Mouse (Mus musculus) embryonic stem cell, embryonic (primary cell): Measurements from ENCODE around the gene Naa38.

Source experiments
- CTCF ChIA-PET, 4 experiments: fragments of 300-600 bp in 2 of 4; fragments of 350-600 bp in 2 of 4; sonication (Branson Sonifier 250); formaldehyde crosslinking; loops; one replicate each; lab custom pipeline; 2022; ENCODE audit warnings: inconsistent platforms in 2 of 4; lab: Charles Lee
- POLR2A ChIA-PET, 4 experiments: fragments of 300-600 bp in 2 of 4; fragments of 350-600 bp in 2 of 4; sonication (Branson Sonifier 250); formaldehyde crosslinking; loops; one replicate each; lab custom pipeline; 2022; ENCODE audit warnings: antibody characterized with exemption in 4 of 4, inconsistent platforms in 1 of 4; lab: Charles Lee

The Naa38 gene

DNA sequence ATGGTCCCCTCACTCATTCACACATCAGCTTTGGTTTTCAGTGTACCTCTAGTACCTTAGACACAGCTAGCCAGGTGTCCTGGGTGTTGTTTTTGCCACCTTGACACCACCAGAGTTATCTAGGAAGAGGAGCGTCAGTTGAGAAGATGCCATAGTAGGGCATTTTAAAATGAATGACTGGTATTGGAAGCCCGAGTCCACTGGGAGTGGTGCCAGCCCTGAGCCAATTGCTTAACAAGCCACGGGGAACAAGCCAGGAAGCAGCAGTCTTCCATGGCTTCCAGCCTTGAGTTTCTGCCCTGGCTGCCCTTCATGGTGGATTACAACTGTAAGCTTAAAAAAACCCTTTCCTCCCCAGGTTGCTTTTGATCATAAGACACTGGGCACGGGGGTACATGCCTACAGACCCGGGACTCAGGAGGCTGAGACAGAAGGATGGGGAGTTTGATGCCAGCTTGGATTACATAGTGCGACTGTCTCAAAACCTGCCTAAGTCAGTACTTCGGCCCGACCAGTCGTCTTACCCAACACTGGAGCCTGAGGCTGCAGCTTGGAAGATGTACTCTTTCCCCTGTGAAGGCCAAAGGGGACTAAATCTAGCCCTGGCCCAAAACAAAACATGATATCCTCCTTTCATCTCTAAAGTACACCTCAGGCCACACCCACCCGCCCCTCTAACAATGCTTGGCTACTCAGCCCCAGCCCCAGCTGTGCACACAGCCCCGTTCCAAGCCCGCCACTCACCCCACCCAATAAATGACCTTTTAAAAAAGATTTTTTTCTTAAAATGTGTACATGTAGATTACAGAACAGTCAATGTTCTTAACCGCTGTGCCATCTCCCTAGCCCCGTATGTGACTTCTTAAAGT is 5.5 kb upstream of the Naa38 start:
- POLR2A ChIA-PET, result interaction anchor here in 1 of 4 experiments (0.6 to 1.4 kb wide), 3 partner anchors 43 to 267 kb away, joined by 3 to 4 read pairs (median 4); partner anchors contain the start of genes Cntrob and Trappc1

GRCm38 (mm10) chr11:69390400-69391034 is 4.8 kb upstream of the Naa38 start:
- ChIA-PET CTCF (interaction anchor here in 3 of 4 experiments (0.7 to 1.6 kb wide), 4 partner anchors 72 to 122 kb away, joined by 3 to 9 read pairs (median 3); no protein-coding TSS in a partner anchor), POLR2A (interaction anchor here in 2 of 4 experiments (0.6 to 1.4 kb wide), 4 partner anchors 9 to 130 kb away, joined by 3 to 4 read pairs (median 3); partner anchors contain the start of genes Cntrob (in 1 of the 2) and Trappc1 (in 1 of the 2))

More for the DNA sequence above, 5.5 kb upstream of the Naa38 start:
- CTCF ChIA-PET, result interaction anchor here in 3 of 4 experiments (0.5 to 1.6 kb wide), 6 partner anchors 72 to 224 kb away, joined by 3 to 9 read pairs (median 3); no protein-coding TSS in a partner anchor

- ChIA-PET POLR2A (interaction anchor here (0.6 to 5.0 kb wide), 40 partner anchors 8 to 531 kb away, joined by 3 to 43 read pairs (median 5); partner anchors contain the start of genes Kcnab3 (in 2 of the 4), Trp53 (in 2 of the 4), Wrap53 (in 2 of the 4) and Cntrob (in 1 of the 4)), CTCF (interaction anchor here in 1 of 4 experiments (0.8 to 1.7 kb wide), 4 partner anchors 21 to 185 kb away, joined by 3 to 6 read pairs (median 3); partner anchors contain the start of genes Trp53 and Wrap53)
These were observed 608 bp upstream of the Naa38 start for GRCm38 (mm10) chr11:69394591-69395167.

DNA sequence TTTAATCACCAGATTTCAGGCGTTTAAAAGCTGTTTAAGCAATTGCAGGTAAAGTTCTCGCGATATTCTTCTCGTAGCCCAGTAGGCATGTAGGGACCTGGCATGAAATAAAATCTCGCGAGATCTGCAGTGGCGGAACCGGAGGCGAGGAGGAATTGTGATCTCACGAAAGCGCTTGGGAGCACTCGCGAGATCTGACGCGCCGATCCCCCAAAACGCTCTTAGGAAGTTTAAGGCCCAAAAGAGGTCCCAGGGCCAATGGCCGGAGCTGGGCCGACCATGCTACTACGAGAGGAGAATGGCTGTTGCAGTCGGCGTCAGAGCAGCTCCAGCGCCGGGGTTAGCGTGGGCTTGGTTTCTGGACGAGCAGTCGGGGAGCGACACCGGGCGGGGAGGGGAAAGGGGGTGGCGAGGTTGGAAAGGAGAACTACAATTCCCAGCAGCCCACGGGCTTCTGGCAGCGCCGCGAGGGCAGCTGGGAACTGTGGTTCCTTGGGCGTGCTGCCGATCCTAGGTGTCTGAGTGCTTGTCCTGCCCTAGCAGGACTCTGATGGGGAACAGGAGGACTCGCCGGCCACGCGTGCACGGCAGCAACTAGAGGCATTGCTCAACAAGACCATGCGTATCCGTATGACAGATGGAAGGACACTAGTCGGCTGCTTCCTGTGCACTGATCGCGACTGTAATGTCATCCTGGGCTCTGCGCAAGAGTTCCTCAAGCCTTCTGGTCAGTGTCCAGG is 517 bp downstream of the Naa38 start:
- CTCF ChIA-PET, result interaction anchor here in 3 of 4 experiments (0.5 to 1.7 kb wide), 10 partner anchors 15 to 416 kb away, joined by 3 to 6 read pairs (median 3); partner anchors contain the start of genes Trp53 (in 1 of the 3) and Wrap53 (in 1 of the 3)
- POLR2A ChIA-PET, result interaction anchor here (0.5 to 5.0 kb wide), 59 partner anchors 8 to 526 kb away, joined by 3 to 43 read pairs (median 4); partner anchors contain the start of genes Trp53 (in 3 of the 4), Wrap53 (in 3 of the 4), Cntrob (in 2 of the 4) and Kcnab3 (in 2 of the 4)

- ChIA-PET POLR2A (interaction anchor here in 3 of 4 experiments (0.5 to 5.0 kb wide), 21 partner anchors 12 to 517 kb away, joined by 3 to 43 read pairs (median 6); partner anchors contain the start of genes Trp53 (in 2 of the 3), Wrap53 (in 2 of the 3), Cntrob (in 1 of the 3) and Mpdu1 (in 1 of the 3)), CTCF (interaction anchor here in 1 of 4 experiments (0.7 to 0.9 kb wide), 2 partner anchors 12 to 128 kb away, joined by 3 read pairs; no protein-coding TSS in a partner anchor)
These were observed 1.5 kb downstream of the Naa38 start for GRCm38 (mm10) chr11:69396772-69397171.

DNA sequence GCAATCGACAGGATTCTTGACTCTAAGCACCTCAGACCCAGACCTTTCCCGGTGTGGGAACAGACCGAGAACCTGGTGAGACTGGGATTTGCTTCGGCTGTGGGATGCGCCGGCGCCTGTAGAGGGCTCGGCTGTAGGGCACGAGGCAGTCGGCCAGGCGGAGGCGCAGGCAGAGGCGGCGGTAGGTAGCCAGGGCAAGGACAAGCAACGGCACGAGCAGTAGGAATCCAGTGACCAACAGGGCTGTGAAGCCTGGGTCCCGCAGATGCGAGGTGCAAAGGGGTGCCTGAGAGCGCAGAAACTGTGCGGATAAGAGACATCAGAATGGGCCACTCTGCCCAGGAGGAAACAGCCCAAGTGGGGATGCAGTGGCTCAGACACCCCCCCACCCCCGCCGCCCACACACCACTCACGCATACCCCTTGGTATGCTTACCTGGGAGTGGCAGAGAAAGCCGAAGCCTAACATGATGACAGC is 2.3 kb downstream of the Naa38 start:
- ChIA-PET POLR2A (interaction anchor here in 3 of 4 experiments (0.5 to 5.0 kb wide), 15 partner anchors 11 to 265 kb away, joined by 3 to 43 read pairs (median 5); partner anchors contain the start of genes Kcnab3 (in 1 of the 3), Mpdu1 (in 1 of the 3), Trp53 (in 1 of the 3) and Wrap53 (in 1 of the 3)), CTCF (interaction anchor here in 2 of 4 experiments (0.7 to 0.9 kb wide), 2 partner anchors 129 to 307 kb away, joined by 3 to 4 read pairs; no protein-coding TSS in a partner anchor)

- ChIA-PET POLR2A (interaction anchor here in 3 of 4 experiments (0.5 to 5.0 kb wide), 7 partner anchors 11 to 459 kb away, joined by 3 to 43 read pairs (median 5); partner anchors contain the start of gene Kcnab3 (in 1 of the 3)), CTCF (interaction anchor here in 1 of 4 experiments (0.7 kb wide), 1 partner anchor 307 kb away, joined by 4 read pairs; no protein-coding TSS in a partner anchor)
These were observed 2.8 kb downstream of the Naa38 start, which contains the start of gene Tmem88 for GRCm38 (mm10) chr11:69398059-69398458. TSS of gene Tmem88 (minus strand) at chr11:69398234.

- CTCF ChIA-PET, result interaction anchor here in 3 of 4 experiments (0.6 to 0.7 kb wide), 3 partner anchors 41 to 306 kb away, joined by 3 to 4 read pairs (median 3); no protein-coding TSS in a partner anchor
- POLR2A ChIA-PET, result interaction anchor here in 3 of 4 experiments (0.5 to 5.0 kb wide), 20 partner anchors 10 to 489 kb away, joined by 3 to 43 read pairs (median 5); partner anchors contain the start of genes Kcnab3 (in 1 of the 3), Mpdu1 (in 1 of the 3), Trp53 (in 1 of the 3) and Wrap53 (in 1 of the 3)
These were observed 3.4 kb downstream of the Naa38 start for GRCm38 (mm10) chr11:69398486-69399200.

DNA sequence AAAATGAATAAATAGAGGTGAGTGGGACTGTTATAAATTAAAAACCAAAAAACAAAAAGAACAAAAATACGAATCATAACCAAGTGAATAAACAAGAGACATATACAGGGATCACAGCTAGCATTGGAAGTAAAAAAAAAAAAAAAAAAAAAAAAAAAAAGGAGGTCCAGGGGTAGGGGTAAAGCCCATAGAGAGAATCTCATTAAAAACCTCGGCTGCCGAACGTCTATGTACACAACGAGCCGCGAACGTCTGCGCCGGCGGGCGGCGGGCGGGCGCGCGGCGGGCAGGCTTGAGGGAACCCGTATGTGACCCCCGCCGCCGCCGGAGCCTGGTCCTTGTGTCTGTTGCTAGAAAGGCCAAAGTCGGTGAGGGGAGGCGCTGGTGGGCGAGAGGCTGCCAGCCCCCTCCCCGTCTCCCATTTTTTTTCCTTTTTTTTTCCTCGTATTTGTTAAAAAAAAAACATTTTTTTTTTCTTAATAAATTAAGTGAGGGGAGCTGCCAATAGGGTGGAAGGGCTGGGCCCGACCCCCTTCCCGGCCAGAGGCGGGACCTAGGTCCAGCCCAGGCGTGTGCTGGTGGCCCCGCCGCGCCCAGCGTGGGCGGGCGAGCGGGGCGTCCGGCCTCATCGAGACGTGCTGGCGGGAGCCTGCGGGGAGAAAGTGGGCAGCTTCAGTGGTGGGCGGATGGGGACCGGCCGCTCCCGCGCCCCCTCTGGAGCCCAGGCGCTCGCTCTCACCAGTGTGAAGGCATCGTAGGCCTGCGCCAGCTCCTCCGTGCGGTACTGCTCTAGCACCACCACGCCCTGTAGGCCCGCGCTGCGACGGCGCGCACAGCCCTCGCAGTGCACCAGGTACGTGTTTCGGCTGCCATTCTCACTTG is 4.2 kb downstream of the Naa38 start:
- POLR2A ChIA-PET, result interaction anchor here (0.5 to 2.9 kb wide), 29 partner anchors 10 to 592 kb away, joined by 3 to 19 read pairs (median 4); partner anchors contain the start of genes Trp53 (in 2 of the 4), Wrap53 (in 2 of the 4) and Mpdu1 (in 1 of the 4)
- CTCF ChIA-PET, result interaction anchor here (0.6 to 1.4 kb wide), 10 partner anchors 30 to 139 kb away, joined by 3 to 8 read pairs (median 4); no protein-coding TSS in a partner anchor

- POLR2A ChIA-PET, result interaction anchor here (0.6 to 2.9 kb wide), 26 partner anchors 9 to 591 kb away, joined by 3 to 19 read pairs (median 4); partner anchors contain the start of genes Trp53 (in 2 of the 4), Wrap53 (in 2 of the 4) and Mpdu1 (in 1 of the 4)
- CTCF ChIA-PET, result interaction anchor here (0.8 to 1.4 kb wide), 8 partner anchors 29 to 140 kb away, joined by 3 to 8 read pairs (median 5); no protein-coding TSS in a partner anchor
These were observed 5.0 kb downstream of the Naa38 start for GRCm38 (mm10) chr11:69400083-69400850.

- POLR2A ChIA-PET, result interaction anchor here in 3 of 4 experiments (0.6 to 2.9 kb wide), 16 partner anchors 8 to 313 kb away, joined by 3 to 19 read pairs (median 4); partner anchors contain the start of genes Cntrob (in 1 of the 3) and Trappc1 (in 1 of the 3)
These were observed 5.9 kb downstream of the Naa38 start for GRCm38 (mm10) chr11:69401210-69401637.

GRCm38 (mm10) chr11:69401987-69402386 is 6.7 kb downstream of the Naa38 start:
- ChIA-PET CTCF (interaction anchor here (0.5 to 1.2 kb wide), 15 partner anchors 9 to 287 kb away, joined by 3 to 11 read pairs (median 4); no protein-coding TSS in a partner anchor), POLR2A (interaction anchor here (0.6 to 2.9 kb wide), 17 partner anchors 8 to 312 kb away, joined by 3 to 19 read pairs (median 4); partner anchors contain the start of genes Cntrob (in 1 of the 4), Kdm6b (in 1 of the 4) and Trappc1 (in 1 of the 4))

More at GRCm38 (mm10) chr11:69401210-69401637, 5.9 kb downstream of the Naa38 start:
- CTCF ChIA-PET, result interaction anchor here (0.5 to 1.2 kb wide), 15 partner anchors 10 to 318 kb away, joined by 3 to 11 read pairs (median 3); no protein-coding TSS in a partner anchor
